Mouse (Mus musculus) ES-Bruce4 (cell line): ENCODE measurements around the gene Olfr545.

Experiments used
- CTCF ChIP-seq: IDR thresholded peaks from one replicate; pipeline ENCODE4 v1.8.1; 2011; ENCODE audit warnings: low read depth, low read length
- EP300 ChIP-seq: IDR thresholded peaks from 2 replicates; pipeline ENCODE4 v1.6.1; 2011; ENCODE audit warnings: low read depth, low read length; ENCODE audit not compliant: insufficient read depth
- POLR2A ChIP-seq: IDR thresholded peaks from one replicate; pipeline ENCODE4 v1.8.1; 2011; ENCODE audit warnings: low read length; ENCODE audit not compliant: insufficient read depth

GRCm38 (mm10) chr7:102478926-102479325, 20.4 kb downstream of the Olfr545 start:
- no peak for TF ChIP-seq CTCF
- no peak for TF ChIP-seq POLR2A
- no peak for TF ChIP-seq EP300
